Mouse (Mus musculus) C2C12 (cell line): Measurements from ENCODE around the gene Myh9.
"Not testable (repeated sequence)": the region's sequence is repeated elsewhere in the genome, so short reads cannot be mapped to it uniquely, and the experiment has no call there.

Source experiments
- CTCF ChIP-seq: IDR thresholded peaks from one replicate; pipeline ENCODE4 v1.5.1; 2011; ENCODE audit not compliant: control insufficient read depth, insufficient read depth, insufficient read length
- FOSL1 ChIP-seq: IDR thresholded peaks from one replicate; pipeline ENCODE4 v1.8.0; 2011; ENCODE audit warnings: mild to moderate bottlenecking, low read length; ENCODE audit not compliant: poor library complexity, insufficient read depth, severe bottlenecking
- MYOD1 ChIP-seq: IDR thresholded peaks from one replicate; pipeline ENCODE4 v1.6.1; 2011; ENCODE audit warnings: low read depth; ENCODE audit not compliant: control insufficient read depth, insufficient read length
- USF1 ChIP-seq: IDR thresholded peaks from one replicate; pipeline ENCODE4 v1.6.1; 2011; ENCODE audit warnings: low read depth, mild to moderate bottlenecking, control low read depth, moderate library complexity

DNA sequence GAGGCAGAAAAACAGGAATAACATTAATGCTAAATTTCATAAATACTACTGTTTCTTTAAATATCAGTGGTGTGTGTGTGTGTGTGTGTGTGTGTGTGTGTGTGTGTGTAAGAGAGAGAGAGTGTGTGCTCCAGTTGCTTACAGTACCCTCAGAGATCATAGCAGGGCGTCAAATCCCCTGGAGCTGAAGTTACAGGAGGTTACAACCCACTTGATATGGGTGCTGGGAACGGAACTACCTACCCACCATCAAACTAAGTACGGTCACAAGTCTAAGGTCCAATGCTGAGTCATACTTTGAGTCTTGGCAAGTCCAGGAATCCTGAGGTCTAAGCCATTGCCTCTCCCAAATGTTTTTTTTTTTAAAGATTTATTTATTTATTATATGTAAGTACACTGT is 114.2 kb downstream of the Myh9 start:
- TF ChIP-seq CTCF, MYOD1, FOSL1, USF1: not testable (repeated sequence)
